Mouse (Mus musculus) kidney, embryonic 14.5 days (tissue): Measurements from ENCODE around the gene Urm1. TPM values are rescaled to one million over a fixed set of nuclear protein-coding genes. Genes with fewer than 3 reads are reported as not detected.

ENCODE experiments used
- ATAC-seq: fragments of 200-750 bp; cut with Nextera tagmentation; 2 replicates; pipeline ENCODE4 v1.8.0; 2017; ENCODE audit warnings: moderate number of reproducible peaks, mild to moderate bottlenecking, moderate TSS enrichment, moderate library complexity; ENCODE audit not compliant: low FRiP score, low TSS enrichment
- H3K27ac ChIP-seq: fragments of 300-500 bp; sonication (generic); 2 replicates; pipeline ENCODE4 v1.5.1; 2014; ENCODE audit warnings: low read depth, mild to moderate bottlenecking, low read length, moderate library complexity, mixed read lengths
- H3K27me3 ChIP-seq: fragments of 300-500 bp; sonication (generic); 2 replicates; pipeline ENCODE4 v1.6.1; 2014; ENCODE audit warnings: mild to moderate bottlenecking, low read length; ENCODE audit not compliant: control insufficient read depth, insufficient read depth
- H3K36me3 ChIP-seq: fragments of 300-500 bp; sonication (generic); 2 replicates; pipeline ENCODE4 v1.6.1; 2014; ENCODE audit warnings: low read length, mixed read lengths; ENCODE audit not compliant: control insufficient read depth, insufficient read depth
- H3K4me1 ChIP-seq: fragments of 300-500 bp; sonication (generic); 2 replicates; pipeline ENCODE4 v1.6.1; 2014; ENCODE audit warnings: low read length, mixed read lengths; ENCODE audit not compliant: control insufficient read depth, insufficient read depth
- H3K4me2 ChIP-seq: fragments of 300-500 bp; sonication (generic); replicated peaks from 2 replicates; pipeline ENCODE4 v1.6.1; 2014; ENCODE audit warnings: low read depth, mild to moderate bottlenecking, low read length
- H3K4me3 ChIP-seq: fragments of 300-500 bp; sonication (generic); 2 replicates; pipeline ENCODE4 v1.5.1; 2014; ENCODE audit warnings: mild to moderate bottlenecking, low read length
- H3K9ac ChIP-seq: fragments of 300-500 bp; sonication (generic); 2 replicates; pipeline ENCODE4 v1.6.1; 2014; ENCODE audit warnings: low read depth, mild to moderate bottlenecking, low read length, moderate library complexity
- H3K9me3 ChIP-seq: fragments of 300-500 bp; sonication (generic); 2 replicates; pipeline ENCODE4 v1.6.1; 2016; ENCODE audit warnings: low read length; ENCODE audit not compliant: control insufficient read depth
- WGBS: fragments of 180-500 bp; shearing (Covaris S2); extraction: QIAGEN DNeasy Blood & Tissue Kit; methylation state at CpG from one replicate; pipeline ENCODE4 v1.1.7; 2014; 5-methylcytosine and 5-hydroxymethylcytosine counted together
- polyA plus RNA-seq: library from polyadenylated mRNA; unstranded; fragments of >200 nt; fragmentation: Nextera tagmentation; extraction: Ambion mirVana; gene quantifications from 2 replicates; pipeline ENCODE4 v1.2.1, GENCODE M21; 2014

Urm1 gene
- polyA plus RNA-seq, 1 experiment from 2014 or later = 29.2 TPM

GRCm38 (mm10) chr2:29855585-29856210 is 35.8 kb downstream of the Urm1 start:
- Histone ChIP-seq H3K9ac (no peak overlapping the region), H3K36me3 (no peaks in the 10 kb centered on the region), H3K27me3 (no peaks in the 10 kb centered on the region), H3K9me3 (no peaks in the 10 kb centered on the region), H3K4me1 (peaks cover 8% of the 10 kb centered on the region; the same call in 1 of the 2 replicates), H3K4me3 (no peak overlapping the region), H3K27ac (no peak overlapping the region), H3K4me2 (no peak overlapping the region)
- WGBS = 73% methylated on average over 10 of the region's 10 CpGs
- no peak for ATAC-seq

- no peak overlapping the region for H3K4me2 ChIP-seq
- no peaks in the 10 kb centered on the region for H3K9me3 ChIP-seq
- H3K4me1 ChIP-seq = peaks cover 8% of the 10 kb centered on the region; the same call in 1 of the 2 replicates
- 8% methylated on average over 19 of the region's 19 CpGs for WGBS
- H3K27me3 ChIP-seq = no peaks in the 10 kb centered on the region
- H3K9ac ChIP-seq = peak overlapping the region; percentile 37; the same call in 1 of the 2 replicates
- ATAC-seq = 0 out of 2 replicates have a peak, but pooled peaks have one; percentile 28
- no peaks in the 10 kb centered on the region for H3K36me3 ChIP-seq
- H3K4me3 ChIP-seq = no peak overlapping the region
- H3K27ac ChIP-seq = no peak overlapping the region
Observed at GRCm38 (mm10) chr2:29856451-29857260, 36.8 kb downstream of the Urm1 start.

- H3K9me3 ChIP-seq = no peaks in the 10 kb centered on the region
- ATAC-seq = no peak
- no peak overlapping the region for H3K4me2 ChIP-seq
- peaks cover 8% of the 10 kb centered on the region; the same call in 1 of the 2 replicates for H3K4me1 ChIP-seq
- H3K4me3 ChIP-seq = no peak overlapping the region
- no peaks in the 10 kb centered on the region for H3K27me3 ChIP-seq
- H3K27ac ChIP-seq = no peak overlapping the region
- 22% methylated on average over 2 of the region's 2 CpGs for WGBS
- H3K9ac ChIP-seq = no peak overlapping the region
- H3K36me3 ChIP-seq = no peaks in the 10 kb centered on the region
Observed at GRCm38 (mm10) chr2:29857341-29857740, 37.5 kb downstream of the Urm1 start.

GRCm38 (mm10) chr2:29857967-29858366 is 38.1 kb downstream of the Urm1 start:
- no peak overlapping the region for H3K9ac ChIP-seq
- ATAC-seq = no peak
- no peak overlapping the region for H3K27ac ChIP-seq
- WGBS = 68% methylated on average over 5 of the region's 5 CpGs
- no peaks in the 10 kb centered on the region for H3K27me3 ChIP-seq
- no peak overlapping the region for H3K4me3 ChIP-seq
- no peaks in the 10 kb centered on the region for H3K36me3 ChIP-seq
- H3K4me1 ChIP-seq = peaks cover 8% of the 10 kb centered on the region; the same call in 1 of the 2 replicates
- H3K4me2 ChIP-seq = no peak overlapping the region
- H3K9me3 ChIP-seq = no peaks in the 10 kb centered on the region

GRCm38 (mm10) chr2:29858748-29859473 is 39.0 kb downstream of the Urm1 start:
- Histone ChIP-seq H3K9me3 (no peaks in the 10 kb centered on the region), H3K4me3 (no peak overlapping the region), H3K27ac (no peak overlapping the region), H3K4me2 (no peak overlapping the region), H3K27me3 (no peaks in the 10 kb centered on the region), H3K4me1 (peaks cover 8% of the 10 kb centered on the region; the same call in 1 of the 2 replicates), H3K36me3 (no peaks in the 10 kb centered on the region), H3K9ac (no peak overlapping the region)
- 0 out of 2 replicates have a peak, but pooled peaks have one; percentile 36 for ATAC-seq
- WGBS = 5% methylated on average over 5 of the region's 5 CpGs

- H3K9me3 ChIP-seq = no peaks in the 10 kb centered on the region
- 73% methylated on average over 4 of the region's 4 CpGs for WGBS
- no peaks in the 10 kb centered on the region for H3K36me3 ChIP-seq
- no peak overlapping the region for H3K9ac ChIP-seq
- no peaks in the 10 kb centered on the region for H3K27me3 ChIP-seq
- ATAC-seq = no peak
- no peak overlapping the region for H3K27ac ChIP-seq
- no peak overlapping the region for H3K4me2 ChIP-seq
- H3K4me1 ChIP-seq = 0 out of 2 replicates have a peak, but pooled peaks cover under 1% of the 10 kb centered on the region
- H3K4me3 ChIP-seq = no peak overlapping the region
Observed at GRCm38 (mm10) chr2:29865125-29865524, 45.2 kb downstream of the Urm1 start.

GRCm38 (mm10) chr2:29868949-29869645 is 49.2 kb downstream of the Urm1 start, which contains the start of gene Cercam:
Gene Cercam, plus strand, starts transcription at chr2:29869164.
- Histone ChIP-seq H3K36me3 (no peaks in the 10 kb centered on the region), H3K4me1 (peaks cover 4% of the 10 kb centered on the region; the same call in 1 of the 2 replicates), H3K27ac (0 out of 2 replicates have a peak within 1 kb of the TSS, but pooled peaks have one; percentile 14), H3K9ac (peak within 1 kb of the TSS; percentile 65), H3K4me3 (peak within 1 kb of the TSS; percentile 55), H3K27me3 (no peaks in the 10 kb centered on the region), H3K4me2 (peak within 1 kb of the TSS; percentile 95), H3K9me3 (no peaks in the 10 kb centered on the region)
- peak; percentile 93 for ATAC-seq
- WGBS = under 1% methylated on average over 44 of the region's 44 CpGs
